Comparison of ENCODE assay signal across 8 mouse cellular contexts in genomic region chr2:26444368-26444767, GRCm38 (mm10). TPM values are rescaled to one million over a fixed set of nuclear protein-coding genes. Genes with fewer than 3 reads are reported as not detected.
DNase-seq lines count a peak whose midpoint lies in the region; ATAC-seq and TF ChIP-seq lines count a peak whose summit lies in the region.

No protein-coding gene starts in this region.

- peak overlapping the region; percentile 97 for H3K4me3 ChIP-seq in layer of hippocampus, adult 2 months
- H3K4me3 ChIP-seq in embryonic facial prominence, embryonic 14.5 days (ENCODE audit: low read depth, low read length): peak overlapping the region; percentile 89
- peak overlapping the region; percentile 91 for H3K4me3 ChIP-seq in limb, embryonic 14.5 days (replicated peaks; ENCODE audit: low read length)
- H3K4me3 ChIP-seq in neural tube, embryonic 12.5 days: peak overlapping the region; percentile 82

- no peak for TF ChIP-seq POLR2A in limb, embryonic 14.5 days (IDR thresholded peaks at IDR 0.05; ENCODE audit: borderline replicate concordance, extremely low read depth, insufficient read depth, insufficient read length)

- DNase-seq in layer of hippocampus, adult 2 months (ENCODE audit: low spot score in 2 of 2): no peak
- DNase-seq in layer of hippocampus, postnatal 14 days (ENCODE audit: low spot score in 2 of 2): no peak
- DNase-seq in embryonic facial prominence, embryonic 14.5 days (ENCODE audit: low spot score): no peak
- DNase-seq in limb, embryonic 14.5 days (ENCODE audit: low spot score): no peak
- no peak for DNase-seq in layer of hippocampus, postnatal 25 days (ENCODE audit: extremely low spot score in 1 of 2, low spot score in 1 of 2)
- no peak for DNase-seq in gastrocnemius, postnatal 10 days
- no peak for DNase-seq in ovary, postnatal 14 days (ENCODE audit: low spot score)

- 3% methylated on average over 15 of the region's 15 CpGs for WGBS in embryonic facial prominence, embryonic 14.5 days
- WGBS in limb, embryonic 14.5 days: 5% methylated on average over 15 of the region's 15 CpGs
- WGBS in neural tube, embryonic 12.5 days: 5% methylated on average over 15 of the region's 15 CpGs

- peaks cover 27% of the 10 kb centered on the region for H3K36me3 ChIP-seq in embryonic facial prominence, embryonic 14.5 days (ENCODE audit: control insufficient read depth, insufficient read depth, low read length)
- H3K36me3 ChIP-seq in limb, embryonic 14.5 days (ENCODE audit: control insufficient read depth, insufficient read depth, low read length): peaks cover 25% of the 10 kb centered on the region
- H3K36me3 ChIP-seq in neural tube, embryonic 12.5 days: peaks cover 25% of the 10 kb centered on the region

- peak overlapping the region; percentile 77 for H3K4me2 ChIP-seq in embryonic facial prominence, embryonic 14.5 days (ENCODE audit: low read depth, low read length)
- H3K4me2 ChIP-seq in limb, embryonic 14.5 days (replicated peaks; ENCODE audit: low read depth, low read length, severe bottlenecking): peak overlapping the region; percentile 83
- peak overlapping the region; percentile 62 for H3K4me2 ChIP-seq in neural tube, embryonic 12.5 days (replicated peaks)

- no peak for ATAC-seq in embryonic facial prominence, embryonic 14.5 days (ENCODE audit: low read depth)
- ATAC-seq in limb, embryonic 14.5 days (ENCODE audit: low FRiP score, low read depth): no peak
- ATAC-seq in neural tube, embryonic 12.5 days (ENCODE audit: low FRiP score, low read depth): no peak

- H3K27me3 ChIP-seq in embryonic facial prominence, embryonic 14.5 days (replicated peaks; ENCODE audit: control insufficient read depth, insufficient read depth, low read length): no peaks in the 10 kb centered on the region
- H3K27me3 ChIP-seq in limb, embryonic 14.5 days (ENCODE audit: control insufficient read depth, insufficient read depth, low read length): no peaks in the 10 kb centered on the region
- no peaks in the 10 kb centered on the region for H3K27me3 ChIP-seq in neural tube, embryonic 12.5 days (replicated peaks)

- no peak for TF ChIP-seq CTCF in layer of hippocampus, adult 2 months (conservative IDR thresholded peaks at IDR 0.05)

- H3K9me3 ChIP-seq in embryonic facial prominence, embryonic 14.5 days (ENCODE audit: control insufficient read depth, low read length): no peaks in the 10 kb centered on the region
- no peaks in the 10 kb centered on the region for H3K9me3 ChIP-seq in limb, embryonic 14.5 days (ENCODE audit: control insufficient read depth, low read length)
- H3K9me3 ChIP-seq in neural tube, embryonic 12.5 days: no peaks in the 10 kb centered on the region

- peak overlapping the region; percentile 94 for H3K27ac ChIP-seq in layer of hippocampus, adult 2 months
- peak overlapping the region; percentile 88 for H3K27ac ChIP-seq in embryonic facial prominence, embryonic 14.5 days (replicated peaks; ENCODE audit: low read depth, low read length)
- H3K27ac ChIP-seq in limb, embryonic 14.5 days (replicated peaks; ENCODE audit: low read depth, low read length): peak overlapping the region; percentile 85
- H3K27ac ChIP-seq in neural tube, embryonic 12.5 days: 0 out of 2 replicates have a peak overlapping the region, but pooled peaks have one; percentile 86

- peak overlapping the region; percentile 89 for H3K9ac ChIP-seq in embryonic facial prominence, embryonic 14.5 days (ENCODE audit: low read depth, low read length)
- peak overlapping the region; percentile 91 for H3K9ac ChIP-seq in limb, embryonic 14.5 days (ENCODE audit: low read depth, low read length, severe bottlenecking)
- peak overlapping the region; percentile 83 for H3K9ac ChIP-seq in neural tube, embryonic 12.5 days

- peaks cover 16% of the 10 kb centered on the region for H3K4me1 ChIP-seq in embryonic facial prominence, embryonic 14.5 days (ENCODE audit: control insufficient read depth, insufficient read depth, low read length)
- H3K4me1 ChIP-seq in limb, embryonic 14.5 days (ENCODE audit: control insufficient read depth, insufficient read depth, low read length): peaks cover 21% of the 10 kb centered on the region
- peaks cover 30% of the 10 kb centered on the region for H3K4me1 ChIP-seq in neural tube, embryonic 12.5 days

RNA-seq across cellular contexts. Expression of gene Sec16a, which starts 0.6 kb away (rescaled TPM):
- total RNA-seq in layer of hippocampus, adult 2 months (2021): 10 to 100 TPM; 49.3 to 51.3 TPM
- total RNA-seq in layer of hippocampus, postnatal 14 days (2021): 10 to 100 TPM; 47.2 to 48.3 TPM
- polyA plus RNA-seq in embryonic facial prominence, embryonic 14.5 days (2014; fragmentation: Nextera tagmentation; extraction: Ambion mirVana): 38.6 and 42.0 TPM in 2 replicates
- 62.5 and 73.3 TPM in 2 replicates for polyA plus RNA-seq in limb, embryonic 14.5 days (2012; rRNA removed)
- 47.1 and 47.6 TPM in 2 replicates for polyA plus RNA-seq in limb, embryonic 14.5 days (2014; fragmentation: Nextera tagmentation; extraction: Ambion mirVana)
- 26.0 and 26.3 TPM in 2 replicates for polyA plus RNA-seq in neural tube, embryonic 12.5 days (2016; fragmentation: Nextera tagmentation; extraction: Ambion mirVana)
- total RNA-seq in layer of hippocampus, postnatal 25 days (2021): 10 to 100 TPM; 46.4 to 48.1 TPM
- total RNA-seq in gastrocnemius, postnatal 10 days (2021): 10 to 100 TPM; 26.3 to 36.5 TPM

RNA-seq across cellular contexts. Expression of gene Inpp5e, which starts 35.4 kb away (rescaled TPM):
- total RNA-seq in layer of hippocampus, adult 2 months (2021): 10 to 100 TPM; 22.2 to 25.1 TPM
- 10 to 100 TPM; 22.0 to 22.6 TPM for total RNA-seq in layer of hippocampus, postnatal 14 days (2021)
- polyA plus RNA-seq in embryonic facial prominence, embryonic 14.5 days (2014; fragmentation: Nextera tagmentation; extraction: Ambion mirVana): 16.3 and 17.8 TPM in 2 replicates
- 36.7 and 43.2 TPM in 2 replicates for polyA plus RNA-seq in limb, embryonic 14.5 days (2012; rRNA removed)
- polyA plus RNA-seq in limb, embryonic 14.5 days (2014; fragmentation: Nextera tagmentation; extraction: Ambion mirVana): 16.4 and 20.1 TPM in 2 replicates
- polyA plus RNA-seq in neural tube, embryonic 12.5 days (2016; fragmentation: Nextera tagmentation; extraction: Ambion mirVana): 29.7 and 32.7 TPM in 2 replicates
- 10 to 100 TPM; 21.7 to 24.4 TPM for total RNA-seq in layer of hippocampus, postnatal 25 days (2021)
- 1 to 10 TPM; 6.3 to 9.2 TPM for total RNA-seq in gastrocnemius, postnatal 10 days (2021)

RNA-seq across cellular contexts. Expression of gene Pmpca, which starts 55.2 kb away (rescaled TPM):
- total RNA-seq in layer of hippocampus, adult 2 months (2021): 100 to 1,000 TPM in 1 of 2 experiments, 10 to 100 TPM in 1; 89.2 to 100 TPM
- 100 to 1,000 TPM; 108 to 113 TPM for total RNA-seq in layer of hippocampus, postnatal 14 days (2021)
- polyA plus RNA-seq in embryonic facial prominence, embryonic 14.5 days (2014; fragmentation: Nextera tagmentation; extraction: Ambion mirVana): 71.9 and 72.3 TPM in 2 replicates
- 106 and 108 TPM in 2 replicates for polyA plus RNA-seq in limb, embryonic 14.5 days (2012; rRNA removed)
- 72.3 and 78.9 TPM in 2 replicates for polyA plus RNA-seq in limb, embryonic 14.5 days (2014; fragmentation: Nextera tagmentation; extraction: Ambion mirVana)
- 113 and 115 TPM in 2 replicates for polyA plus RNA-seq in neural tube, embryonic 12.5 days (2016; fragmentation: Nextera tagmentation; extraction: Ambion mirVana)
- 10 to 100 TPM; 94.8 to 96.0 TPM for total RNA-seq in layer of hippocampus, postnatal 25 days (2021)
- total RNA-seq in gastrocnemius, postnatal 10 days (2021): 100 to 1,000 TPM; 124 to 146 TPM

RNA-seq across cellular contexts. Expression of gene Entr1, which starts 55.3 kb away (rescaled TPM):
- total RNA-seq in layer of hippocampus, adult 2 months (2021): 100 to 1,000 TPM; 159 to 168 TPM
- total RNA-seq in layer of hippocampus, postnatal 14 days (2021): 100 to 1,000 TPM; 154 to 168 TPM
- polyA plus RNA-seq in embryonic facial prominence, embryonic 14.5 days (2014; fragmentation: Nextera tagmentation; extraction: Ambion mirVana): 102 and 109 TPM in 2 replicates
- polyA plus RNA-seq in limb, embryonic 14.5 days (2012; rRNA removed): 217 and 222 TPM in 2 replicates
- 120 and 124 TPM in 2 replicates for polyA plus RNA-seq in limb, embryonic 14.5 days (2014; fragmentation: Nextera tagmentation; extraction: Ambion mirVana)
- 177 and 180 TPM in 2 replicates for polyA plus RNA-seq in neural tube, embryonic 12.5 days (2016; fragmentation: Nextera tagmentation; extraction: Ambion mirVana)
- total RNA-seq in layer of hippocampus, postnatal 25 days (2021): 100 to 1,000 TPM; 133 to 170 TPM
- total RNA-seq in gastrocnemius, postnatal 10 days (2021): 10 to 100 TPM; 25.7 to 35.3 TPM
